Mouse (Mus musculus) megakaryocyte, embryonic 14.5 days (primary cell): Measurements from ENCODE around the gene Ppp1r9a.

ENCODE experiments used
- FLI1 ChIP-seq: IDR thresholded peaks from 2 replicates; pipeline ENCODE4 v1.6.1; 2012; ENCODE audit warnings: low read length, inconsistent platforms, mixed read lengths
- GATA1 ChIP-seq: IDR thresholded peaks from 3 replicates; pipeline ENCODE4 v1.6.1; 2012; ENCODE audit warnings: mixed read lengths, low read length, inconsistent platforms, borderline replicate concordance

GRCm38 (mm10) chr6:5168158-5168557 is 265.4 kb downstream of the Ppp1r9a start:
- TF ChIP-seq GATA1 (no peak), FLI1 (no peak)
